8 mouse cellular contexts compared by ENCODE assay signal in the genomic region with DNA sequence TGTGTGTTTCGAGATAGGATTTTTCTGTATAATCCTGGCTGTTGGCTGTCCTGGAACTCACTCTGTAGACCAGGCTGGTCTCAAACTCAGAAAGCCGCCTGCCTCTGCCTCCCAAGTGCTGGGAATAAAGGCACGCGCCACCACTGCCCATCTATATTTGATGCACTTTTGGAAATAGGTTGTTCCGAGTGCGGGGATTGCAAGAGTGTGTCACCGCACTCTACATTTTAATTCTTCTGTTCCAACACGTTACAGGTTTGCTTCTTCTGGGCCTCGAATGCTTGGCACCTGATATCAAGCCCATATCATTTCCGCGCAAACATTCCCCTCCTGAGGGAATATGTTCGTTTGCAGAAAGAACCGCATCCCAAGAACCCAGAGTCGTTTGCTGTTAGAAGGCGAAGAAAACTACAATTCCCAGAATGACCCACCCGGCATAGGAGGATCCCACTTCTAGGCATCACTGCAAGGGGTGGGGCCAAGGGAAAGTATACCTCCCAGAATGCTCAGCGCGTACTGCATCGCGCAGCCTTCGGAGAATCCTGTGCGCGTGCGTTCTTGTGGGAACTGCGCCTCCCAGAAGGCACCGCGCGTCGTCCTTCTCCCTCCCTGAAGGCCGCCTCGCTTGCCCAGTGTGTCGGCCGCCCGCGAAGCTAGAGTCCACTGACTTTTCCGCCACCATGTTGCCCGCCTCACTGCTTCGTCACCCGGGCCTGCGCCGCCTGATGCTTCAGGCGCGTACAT. TPM values are rescaled to one million over a fixed set of nuclear protein-coding genes. Genes with fewer than 3 reads are reported as not detected.
DNase-seq lines count a peak whose midpoint lies in the region; ATAC-seq lines count a peak whose summit lies in the region.

No protein-coding gene starts in this region.

- H3K27me3 ChIP-seq in hindbrain, embryonic 14.5 days (ENCODE audit: control insufficient read depth, insufficient read depth, low read length): no peaks in the 10 kb centered on the region

- peak overlapping the region; percentile 93 for H3K9ac ChIP-seq in hindbrain, embryonic 14.5 days

- H3K27ac ChIP-seq in hindbrain, embryonic 14.5 days: peak overlapping the region; percentile 86

- peaks cover 28% of the 10 kb centered on the region for H3K4me1 ChIP-seq in hindbrain, embryonic 14.5 days (replicated peaks; ENCODE audit: control insufficient read depth, insufficient read depth, low read length)

- H3K4me3 ChIP-seq in hindbrain, embryonic 14.5 days (replicated peaks; ENCODE audit: low read length): peak overlapping the region; percentile 80

- DNase-seq in ZHBTc4 (ENCODE audit: low read depth, low spot score): peak; percentile 99
- peak; percentile 94 for DNase-seq in cerebellum, postnatal 36 days
- peak; percentile 91 to 96 for DNase-seq in frontal cortex, postnatal 36 days (ENCODE audit: low spot score in 2 of 2)
- DNase-seq in hindbrain, embryonic 14.5 days (ENCODE audit: low spot score): peak; percentile 99
- DNase-seq in left cerebral cortex, adult 11 months (ENCODE audit: low spot score): peak; percentile 95
- DNase-seq in lung, postnatal 4 days: peak; percentile 95 to 96
- peak; percentile 97 for DNase-seq in right cerebral cortex, adult 18-20 months
- DNase-seq in urinary bladder, adult 2 months (ENCODE audit: low spot score): peak; percentile 79

- H3K36me3 ChIP-seq in hindbrain, embryonic 14.5 days (replicated peaks; ENCODE audit: control insufficient read depth, insufficient read depth): peaks cover 32% of the 10 kb centered on the region

- WGBS in hindbrain, embryonic 14.5 days: under 1% methylated on average over 42 of the region's 43 CpGs

- H3K4me2 ChIP-seq in hindbrain, embryonic 14.5 days (replicated peaks): peak overlapping the region; percentile 97

- H3K9me3 ChIP-seq in hindbrain, embryonic 14.5 days (ENCODE audit: control insufficient read depth, low read length): no peaks in the 10 kb centered on the region

- ATAC-seq in hindbrain, embryonic 14.5 days (ENCODE audit: low FRiP score): peak; percentile 86

RNA-seq across cellular contexts. Expression of a gene that starts 1.3 kb away (rescaled TPM):
- 93.4 and 96.4 TPM in 2 replicates for polyA plus RNA-seq in hindbrain, embryonic 14.5 days (2014; fragmentation: Nextera tagmentation; extraction: Ambion mirVana)
- polyA plus RNA-seq in urinary bladder, adult 2 months (2012; rRNA removed): 9.2 and 12.2 TPM in 2 replicates

RNA-seq across cellular contexts. Expression of a gene that starts 3.5 kb away (rescaled TPM):
- 469 and 505 TPM in 2 replicates for polyA plus RNA-seq in hindbrain, embryonic 14.5 days (2014; fragmentation: Nextera tagmentation; extraction: Ambion mirVana)
- polyA plus RNA-seq in urinary bladder, adult 2 months (2012; rRNA removed): 367 and 372 TPM in 2 replicates

RNA-seq across cellular contexts. Expression of a gene that starts 6.1 kb away (rescaled TPM):
- polyA plus RNA-seq in hindbrain, embryonic 14.5 days (2014; fragmentation: Nextera tagmentation; extraction: Ambion mirVana): 44.1 and 54.4 TPM in 2 replicates
- polyA plus RNA-seq in urinary bladder, adult 2 months (2012; rRNA removed): 21.2 and 30.5 TPM in 2 replicates

RNA-seq across cellular contexts. Expression of a gene that starts 23.8 kb away (rescaled TPM):
- 203 and 252 TPM in 2 replicates for polyA plus RNA-seq in hindbrain, embryonic 14.5 days (2014; fragmentation: Nextera tagmentation; extraction: Ambion mirVana)
- polyA plus RNA-seq in urinary bladder, adult 2 months (2012; rRNA removed): 249 and 276 TPM in 2 replicates

RNA-seq across cellular contexts. Expression of a gene that starts 26.4 kb away (rescaled TPM):
- polyA plus RNA-seq in hindbrain, embryonic 14.5 days (2014; fragmentation: Nextera tagmentation; extraction: Ambion mirVana): 20.2 and 24.6 TPM in 2 replicates
- 77.3 and 89.9 TPM in 2 replicates for polyA plus RNA-seq in urinary bladder, adult 2 months (2012; rRNA removed)

Comparison
In these comparisons a context has a peak if more than half of its experiments do, and no peak if none do; other contexts are left out.
1. Peak in every context shown above with its lines: DNase-seq, ATAC-seq, H3K4me3 ChIP-seq and H3K27ac ChIP-seq.